Mouse (Mus musculus): ENCODE data around the gene Hdac2.

DNA sequence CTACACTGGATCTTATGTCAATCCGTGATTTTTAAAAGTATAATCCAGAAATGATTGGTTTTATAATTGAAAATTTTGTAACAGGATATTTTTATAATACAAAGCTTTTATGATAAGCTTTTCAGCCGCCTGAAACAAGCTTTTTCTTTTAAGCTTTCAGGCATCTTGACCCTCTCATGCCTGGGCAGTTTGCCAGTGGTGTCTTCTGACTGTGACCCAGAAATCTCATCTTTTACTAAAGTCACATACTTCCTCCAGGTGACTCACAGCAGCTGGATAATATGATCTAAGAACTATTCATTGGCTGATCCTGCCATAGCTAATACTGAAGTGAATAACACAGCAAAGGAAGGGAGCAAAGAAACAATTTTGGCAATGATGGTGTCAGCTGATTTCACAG, 9.9 kb upstream of the Hdac2 start:
- TF ChIP-seq CTCF (IDR thresholded peaks at IDR 0.05) (no peak), POLR2A (IDR thresholded peaks at IDR 0.05; ENCODE audit: insufficient read depth, low read depth, low read length) (no peak), EP300 (IDR thresholded peaks at IDR 0.05; ENCODE audit: insufficient read depth, low read depth, low read length) (no peak)

Data from heart, adult 2 months (tissue).